Mouse (Mus musculus) E14TG2a.4 (cell line): ENCODE measurements around the gene Shtn1.

Experiments
- CTCF ChIP-seq: conservative IDR thresholded peaks from 2 replicates; pipeline ENCODE4 v1.5.1; 2014; ENCODE audit warnings: low read length
- NANOG ChIP-seq: IDR thresholded peaks from 2 replicates; pipeline ENCODE4 v1.6.1; 2014; ENCODE audit warnings: borderline replicate concordance, low read length, mixed read lengths
- POU5F1 ChIP-seq: IDR thresholded peaks from 2 replicates; pipeline ENCODE4 v1.6.1; 2014; ENCODE audit warnings: low read length, borderline replicate concordance

DNA sequence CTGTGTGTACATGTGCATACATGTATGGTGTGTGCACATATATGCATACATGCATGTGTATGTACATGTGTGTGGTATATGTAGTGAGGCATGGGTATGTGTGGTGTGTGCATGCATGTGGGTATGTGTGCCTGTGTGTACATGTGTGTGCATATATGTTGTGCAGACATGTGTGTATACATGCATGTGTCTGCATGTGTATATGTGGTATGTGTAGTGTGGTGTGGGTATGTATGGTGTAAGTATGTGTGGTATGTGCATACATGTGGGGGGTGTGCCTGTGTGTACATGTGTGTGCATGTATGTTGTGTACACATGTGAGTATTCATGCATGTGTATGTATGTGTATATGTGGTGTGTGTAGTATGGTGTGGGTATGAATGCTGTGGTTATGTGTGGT is 54.3 kb downstream of the Shtn1 start:
- TF ChIP-seq CTCF (no peak), NANOG (no peak), POU5F1 (no peak)
